Mouse (Mus musculus) gastrocnemius, postnatal 36 days (tissue): ENCODE results near the gene Tagln2. TPM values are rescaled to one million over a fixed set of nuclear protein-coding genes. Genes with fewer than 3 reads are reported as not detected.

Experiments used
- DNase-seq, 2 experiments: peaks; one replicate each; pipeline ENCODE4 v3.0.0; 2022
- intact Hi-C: fragments of 180-260 bp; cut with DNase I; formaldehyde crosslinking; loops from one replicate; pipeline ENCODE4 v1.15.1; 2025
- total RNA-seq, 2 experiments: library from RNA; stranded (reverse); gene quantifications; 2 replicates each; pipeline ENCODE4 v1.2.3; 2021

Tagln2 gene
- total RNA-seq, 2 experiments from 2014 or later, result 20.4 to 23.5 TPM

GRCm38 (mm10) chr1:172522524-172522923 lies 22.7 kb downstream of the Tagln2 start:
- intact Hi-C loops, result no loop called here
- no peak for DNase-seq

GRCm38 (mm10) chr1:172523699-172524101 lies 23.9 kb downstream of the Tagln2 start:
- intact Hi-C loops, result no loop called here
- DNase-seq, result no peak

- intact Hi-C loops, result loop anchor here (5.0 kb wide), 4 partner anchors 37 to 872 kb away; partner anchors contain the start of gene Dusp23
- no peak for DNase-seq
These were observed 25.3 kb downstream of the Tagln2 start for GRCm38 (mm10) chr1:172525027-172525764.

GRCm38 (mm10) chr1:172525971-172526370 lies 26.1 kb downstream of the Tagln2 start:
- intact Hi-C loops, result loop anchor here (5.0 kb wide), 4 partner anchors 36 to 871 kb away; partner anchors contain the start of gene Dusp23
- no peak for DNase-seq

- DNase-seq, result no peak
- intact Hi-C loops, result loop anchor here (5.0 kb wide), 4 partner anchors 36 to 871 kb away; partner anchors contain the start of gene Dusp23
These were observed 26.7 kb downstream of the Tagln2 start for GRCm38 (mm10) chr1:172526380-172527081.

GRCm38 (mm10) chr1:172527431-172527830 lies 27.6 kb downstream of the Tagln2 start:
- intact Hi-C loops, result loop anchor here (5.0 kb wide), 4 partner anchors 35 to 870 kb away; partner anchors contain the start of gene Dusp23
- no peak for DNase-seq

GRCm38 (mm10) chr1:172528701-172529100 lies 28.9 kb downstream of the Tagln2 start:
- DNase-seq, result peak; percentile 74 to 84
- intact Hi-C loops, result loop anchor here (5.0 kb wide), 4 partner anchors 34 to 869 kb away; partner anchors contain the start of gene Dusp23

GRCm38 (mm10) chr1:172530544-172531220 lies 30.8 kb downstream of the Tagln2 start:
- intact Hi-C loops, result no loop called here
- no peak for DNase-seq

GRCm38 (mm10) chr1:172532551-172532950 lies 32.7 kb downstream of the Tagln2 start:
- intact Hi-C loops, result no loop called here

GRCm38 (mm10) chr1:172535116-172535515 lies 35.3 kb downstream of the Tagln2 start:
- DNase-seq, result no peak
- intact Hi-C loops, result no loop called here

More at GRCm38 (mm10) chr1:172532551-172532950, 32.7 kb downstream of the Tagln2 start:
- DNase-seq, result no peak

- no peak for DNase-seq
- intact Hi-C loops, result no loop called here
These were observed 40.0 kb downstream of the Tagln2 start for GRCm38 (mm10) chr1:172539827-172540226.

- DNase-seq, result no peak
- intact Hi-C loops, result no loop called here
These were observed 40.5 kb downstream of the Tagln2 start for GRCm38 (mm10) chr1:172540283-172540820.

GRCm38 (mm10) chr1:172546062-172546461 lies 46.2 kb downstream of the Tagln2 start:
- intact Hi-C loops, result no loop called here
- DNase-seq, result no peak

GRCm38 (mm10) chr1:172548501-172548900 lies 48.7 kb downstream of the Tagln2 start:
- intact Hi-C loops, result no loop called here
- DNase-seq, result no peak

GRCm38 (mm10) chr1:172549314-172549713 lies 49.5 kb downstream of the Tagln2 start:
- intact Hi-C loops, result no loop called here
- DNase-seq, result no peak

GRCm38 (mm10) chr1:172549717-172550116 lies 49.9 kb downstream of the Tagln2 start:
- DNase-seq, result no peak
- intact Hi-C loops, result no loop called here

GRCm38 (mm10) chr1:172550551-172550951 lies 50.7 kb downstream of the Tagln2 start:
- intact Hi-C loops, result no loop called here
- peak in 1 of 2 experiments; percentile 13 for DNase-seq

- intact Hi-C loops, result no loop called here
- no peak for DNase-seq
These were observed 51.2 kb downstream of the Tagln2 start for GRCm38 (mm10) chr1:172551009-172551408.

GRCm38 (mm10) chr1:172552623-172553022 lies 52.8 kb downstream of the Tagln2 start:
- no peak for DNase-seq
- intact Hi-C loops, result no loop called here

GRCm38 (mm10) chr1:172555638-172556037 lies 55.8 kb downstream of the Tagln2 start, which contains the start of gene Vsig8:
Gene Vsig8, plus strand, starts transcription at chr1:172555938.
- intact Hi-C loops, result no loop called here
- DNase-seq, result no peak
